Mouse (Mus musculus) bone marrow, adult 2 months (tissue): ENCODE data around the gene Dph3.

ENCODE experiments used
- CTCF ChIP-seq: fragments of 200-500 bp; IDR thresholded peaks from 2 replicates; pipeline ENCODE4 v1.5.1; 2011; ENCODE audit warnings: low read length, control low read depth; ENCODE audit not compliant: control insufficient read depth, insufficient read depth
- POLR2A ChIP-seq: fragments of 200-500 bp; IDR thresholded peaks from 2 replicates; pipeline ENCODE4 v1.6.1; 2011; ENCODE audit warnings: low read depth, mild to moderate bottlenecking, control low read depth, low read length, borderline replicate concordance; ENCODE audit not compliant: control insufficient read depth

DNA sequence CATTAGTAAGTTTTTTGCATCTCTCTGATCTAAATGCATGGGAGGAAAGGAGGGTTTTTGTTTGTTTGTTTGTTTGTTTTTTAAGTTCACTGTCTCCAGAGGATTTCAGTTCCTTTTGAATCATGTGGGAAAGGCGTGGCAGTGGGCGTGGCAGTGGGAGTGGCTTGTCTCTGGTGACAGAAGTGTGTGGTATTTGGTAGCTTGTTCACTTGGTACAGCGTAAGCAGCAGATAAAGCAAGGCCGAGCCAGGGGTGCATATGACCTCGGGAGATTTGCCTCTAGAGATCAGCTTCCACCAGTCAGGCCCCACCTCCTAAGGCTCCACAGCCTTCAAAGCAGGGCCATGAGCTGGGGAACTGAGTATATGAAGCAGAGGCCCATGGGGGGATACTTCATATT is 31.6 kb downstream of the Dph3 start:
- no peak for TF ChIP-seq CTCF
- TF ChIP-seq POLR2A: no peak
